Mouse (Mus musculus): ENCODE results near the gene Barx2. TPM values are rescaled to one million over a fixed set of nuclear protein-coding genes. Genes with fewer than 3 reads are reported as not detected.

The Barx2 gene
- total RNA-seq, 1 experiment from 2014 or later = not detected

DNA sequence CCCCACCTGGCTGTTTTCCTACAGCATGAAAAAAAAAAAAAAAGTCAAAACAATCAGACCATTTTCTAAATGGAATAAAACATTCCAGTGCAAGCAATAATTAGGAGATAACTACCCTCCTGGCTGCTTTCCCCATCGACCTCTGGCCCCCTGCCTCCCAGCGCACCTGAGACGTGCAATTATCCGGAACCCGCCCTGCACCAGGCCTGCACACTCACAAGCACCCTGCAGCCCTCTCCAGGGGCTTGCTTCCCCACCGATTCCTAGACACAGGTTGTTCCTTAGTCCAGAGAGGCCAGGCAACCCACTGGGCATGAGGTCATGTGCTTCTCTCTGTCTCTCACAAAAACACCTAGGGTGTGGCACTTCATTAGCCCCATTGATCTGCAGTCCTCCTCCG, 63.9 kb downstream of the Barx2 start:
- ATAC-seq (replicated peaks in 1 of 2; ENCODE audit: insufficient read depth in 1 of 2, low FRiP score in 2 of 2, low TSS enrichment in 1 of 2, low read depth in 1 of 2, poor library complexity in 2 of 2, severe bottlenecking in 2 of 2) = no peak

DNA sequence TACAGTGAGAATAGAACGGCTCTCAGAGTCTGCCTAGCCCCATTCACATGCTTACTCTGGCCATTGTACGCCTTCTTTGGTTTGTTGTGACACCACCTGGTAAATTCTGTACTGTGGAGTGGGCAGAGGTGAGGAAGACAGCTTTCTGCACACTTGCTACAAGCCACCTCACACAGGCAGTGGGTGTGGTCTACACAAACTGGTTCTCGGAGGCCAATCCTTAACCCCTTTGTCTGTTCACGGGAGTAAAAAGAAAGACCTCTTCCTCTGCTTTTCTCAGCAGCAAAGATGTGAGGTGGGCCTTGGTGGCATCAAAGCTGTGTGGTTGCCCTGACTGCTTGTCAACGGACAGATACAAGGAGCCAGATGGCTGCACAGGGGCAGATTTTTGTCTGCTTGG, 68.6 kb downstream of the Barx2 start:
- ATAC-seq (replicated peaks in 1 of 2; ENCODE audit: insufficient read depth in 1 of 2, low FRiP score in 2 of 2, low TSS enrichment in 1 of 2, low read depth in 1 of 2, poor library complexity in 2 of 2, severe bottlenecking in 2 of 2) = no peak

DNA sequence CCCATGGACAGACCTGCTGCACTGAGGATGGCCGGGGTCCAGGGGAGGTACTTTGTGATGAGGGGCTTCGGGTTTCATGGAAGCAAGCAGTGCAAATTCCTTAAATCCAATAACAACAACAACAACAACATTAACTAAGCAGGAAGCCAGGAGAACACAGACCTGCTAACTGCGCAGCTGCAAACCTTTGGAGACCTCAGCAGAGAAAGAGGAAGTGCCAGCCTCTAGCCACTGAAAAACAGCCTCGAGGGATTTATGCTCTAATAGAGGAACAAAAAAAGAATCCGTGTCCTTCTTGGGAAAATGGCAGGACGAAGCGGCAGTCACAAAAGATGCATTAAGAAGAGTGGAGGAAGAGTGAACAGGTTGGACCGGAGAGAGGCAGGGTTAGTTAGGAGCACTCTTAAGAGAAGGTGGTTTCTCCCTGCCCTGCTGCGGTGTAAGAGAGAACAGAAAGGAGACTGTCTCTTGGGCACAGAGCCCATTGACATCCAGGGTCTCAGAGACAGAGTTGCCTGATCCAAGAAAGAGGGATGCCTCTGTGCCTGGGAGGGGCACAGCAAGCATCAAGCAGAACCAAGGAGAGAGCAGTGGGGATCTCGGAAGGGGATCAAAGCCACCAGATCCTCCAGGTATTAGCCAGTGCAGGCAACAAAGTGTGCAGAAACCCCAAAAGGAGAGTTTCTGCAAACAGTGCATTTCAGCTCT, 72.0 kb downstream of the Barx2 start:
- ATAC-seq (replicated peaks in 1 of 2; ENCODE audit: insufficient read depth in 1 of 2, low FRiP score in 2 of 2, low TSS enrichment in 1 of 2, low read depth in 1 of 2, poor library complexity in 2 of 2, severe bottlenecking in 2 of 2) = peak; percentile 87 to 94

DNA sequence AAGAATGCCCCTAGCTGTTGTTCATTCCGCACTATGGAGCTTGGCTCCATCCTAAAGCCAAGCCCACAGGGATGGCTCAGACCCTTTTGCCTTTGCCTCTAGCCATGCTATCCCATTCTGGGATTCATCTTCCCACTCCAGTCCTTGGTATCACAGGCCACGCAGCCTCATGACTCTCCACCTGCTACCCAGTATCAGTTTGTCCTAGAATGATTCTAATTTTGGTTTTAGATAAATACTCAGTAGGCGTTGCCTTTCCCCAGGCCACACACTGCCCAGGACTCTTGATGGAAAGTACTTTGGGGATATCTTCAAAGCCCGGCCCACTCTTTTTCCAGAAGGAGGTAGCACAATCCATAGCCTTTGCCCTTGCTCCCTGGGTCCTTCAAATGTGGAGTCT, 72.7 kb downstream of the Barx2 start:
- ATAC-seq (replicated peaks in 1 of 2; ENCODE audit: insufficient read depth in 1 of 2, low FRiP score in 2 of 2, low TSS enrichment in 1 of 2, low read depth in 1 of 2, poor library complexity in 2 of 2, severe bottlenecking in 2 of 2) = no peak

DNA sequence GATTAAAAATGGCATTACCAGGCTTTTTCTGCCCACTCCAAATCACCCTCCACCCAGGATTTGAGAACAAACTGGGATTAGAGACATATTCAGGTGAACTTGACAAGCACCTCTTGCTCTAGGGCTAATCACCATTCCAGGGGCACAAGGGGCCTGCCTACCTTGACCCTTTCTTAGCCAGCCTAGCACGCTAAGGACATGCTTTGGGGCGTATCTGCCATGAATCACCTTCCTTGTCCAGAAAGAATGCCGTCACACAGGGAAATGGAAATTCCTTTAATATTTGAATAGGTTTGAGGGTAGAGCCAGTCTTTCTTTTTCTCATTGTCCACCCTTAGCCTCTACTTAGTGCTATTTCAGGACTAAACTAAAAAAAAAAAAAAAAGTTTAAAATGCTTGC, 73.2 kb downstream of the Barx2 start:
- no peak for ATAC-seq (replicated peaks in 1 of 2; ENCODE audit: insufficient read depth in 1 of 2, low FRiP score in 2 of 2, low TSS enrichment in 1 of 2, low read depth in 1 of 2, poor library complexity in 2 of 2, severe bottlenecking in 2 of 2)

DNA sequence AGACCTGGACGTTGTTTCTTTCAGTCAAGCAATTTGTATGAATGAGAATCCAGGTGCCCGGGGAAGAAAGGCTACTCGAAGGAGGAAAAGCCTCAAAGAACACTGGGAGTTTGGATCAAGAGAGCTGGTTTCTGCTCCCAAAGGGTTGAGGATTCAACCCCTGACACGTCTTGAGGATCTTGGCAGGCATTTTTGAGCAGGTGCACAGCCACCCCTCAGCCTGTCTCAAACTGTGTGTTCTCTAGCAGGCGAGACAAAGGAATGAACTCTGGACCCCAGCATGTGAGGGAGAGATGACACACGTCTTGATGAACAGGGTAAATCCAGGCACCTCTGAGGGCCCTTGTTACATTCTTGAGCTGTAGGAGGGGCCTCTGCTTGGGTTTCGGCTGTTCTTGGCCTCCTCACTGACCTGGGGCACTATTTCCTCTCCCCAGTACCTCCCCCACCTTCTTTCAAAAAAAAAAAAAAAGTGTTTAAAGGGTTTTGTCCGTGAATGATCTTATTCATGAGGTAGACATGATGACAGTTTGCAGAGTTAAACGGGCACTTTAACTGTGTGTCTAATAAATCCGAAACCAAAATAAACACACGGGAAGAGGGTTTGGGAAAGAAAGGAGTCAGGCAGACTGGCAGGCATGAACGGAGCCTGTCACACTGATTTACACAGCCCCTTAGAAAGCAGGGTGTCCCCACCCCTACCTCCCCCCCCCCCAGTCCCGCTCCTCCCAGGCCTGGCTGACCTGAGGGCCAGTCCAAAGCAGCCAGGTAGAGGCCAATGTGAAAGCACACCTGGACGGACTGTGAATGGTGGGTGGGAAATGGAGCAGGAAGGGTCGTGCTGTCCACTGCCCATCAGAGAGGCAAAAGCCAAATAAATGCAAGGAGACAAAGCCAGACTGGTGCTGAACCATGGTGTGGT, 73.9 kb downstream of the Barx2 start:
- ATAC-seq (replicated peaks in 1 of 2; ENCODE audit: insufficient read depth in 1 of 2, low FRiP score in 2 of 2, low TSS enrichment in 1 of 2, low read depth in 1 of 2, poor library complexity in 2 of 2, severe bottlenecking in 2 of 2) = no peak

DNA sequence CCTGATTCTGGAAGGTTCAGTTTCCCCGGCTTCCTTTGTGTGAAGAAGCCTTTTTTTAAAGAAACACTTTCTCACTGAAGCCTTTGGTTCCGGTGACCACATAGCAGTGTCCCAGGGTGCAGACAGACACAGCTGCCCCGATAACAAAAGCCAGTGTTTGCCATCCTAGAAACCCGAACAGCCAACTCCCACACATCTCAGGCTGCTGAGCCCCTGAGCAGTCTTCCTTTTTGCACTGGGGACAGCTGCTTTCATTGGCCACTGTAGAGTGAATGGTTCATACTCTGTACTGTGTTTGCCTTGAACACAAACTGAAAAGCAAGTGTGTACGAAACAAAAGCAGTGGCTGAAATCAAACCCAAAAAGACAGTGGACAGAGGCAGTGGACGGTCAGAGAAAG, 75.2 kb downstream of the Barx2 start:
- ATAC-seq (replicated peaks in 1 of 2; ENCODE audit: insufficient read depth in 1 of 2, low FRiP score in 2 of 2, low TSS enrichment in 1 of 2, low read depth in 1 of 2, poor library complexity in 2 of 2, severe bottlenecking in 2 of 2) = no peak

DNA sequence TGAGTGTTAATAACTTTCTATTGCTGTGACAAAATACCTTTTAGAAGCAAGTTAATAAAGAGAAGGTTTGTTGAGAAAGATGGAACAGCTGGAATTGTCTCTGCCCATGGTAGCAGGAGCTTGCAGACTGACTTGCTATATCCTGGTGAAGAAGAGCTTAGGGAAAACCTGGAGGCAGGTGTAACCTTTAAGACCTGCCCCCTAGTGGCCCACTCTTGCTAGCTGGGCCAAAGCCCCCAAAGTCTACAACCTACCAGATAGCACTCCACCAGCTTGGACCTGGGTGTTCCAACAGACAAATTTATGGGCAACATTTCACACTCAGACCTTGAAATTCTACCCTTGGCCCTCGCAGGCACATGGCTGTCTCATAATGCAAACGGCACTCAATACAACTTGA, 104.5 kb downstream of the Barx2 start:
- ATAC-seq (replicated peaks in 1 of 2; ENCODE audit: insufficient read depth in 1 of 2, low FRiP score in 2 of 2, low TSS enrichment in 1 of 2, low read depth in 1 of 2, poor library complexity in 2 of 2, severe bottlenecking in 2 of 2) = no peak

DNA sequence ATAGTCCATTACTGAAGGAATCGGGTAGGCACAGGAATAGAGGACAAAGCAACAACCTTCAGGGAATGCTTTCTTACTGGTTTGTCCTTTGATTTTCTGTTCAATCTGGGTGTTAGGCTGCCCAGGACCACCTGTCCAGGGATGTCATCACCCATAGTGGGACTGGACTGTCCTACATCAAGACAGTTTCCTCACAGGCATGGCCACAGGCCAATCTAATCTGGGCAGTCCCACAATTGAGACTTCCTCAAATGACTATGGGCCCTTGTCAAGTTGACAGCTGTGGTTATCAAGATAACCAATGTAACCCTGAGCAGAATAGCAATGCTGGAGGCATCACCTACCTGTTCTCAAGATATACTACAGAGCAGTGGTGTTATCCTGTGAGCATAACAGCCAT, 110.6 kb downstream of the Barx2 start:
- peak; percentile 37 to 51 for ATAC-seq (replicated peaks in 1 of 2; ENCODE audit: insufficient read depth in 1 of 2, low FRiP score in 2 of 2, low TSS enrichment in 1 of 2, low read depth in 1 of 2, poor library complexity in 2 of 2, severe bottlenecking in 2 of 2)

Other genes with a start within 250 kb of the Barx2 start
- gene Arhgap32, start 202.7 kb upstream of the Barx2 start, total RNA-seq (2017) = 22.4 and 27.0 TPM in 2 replicates